Mouse (Mus musculus) T-cell, adult 2 months (primary cell): ENCODE results near the gene Sdk1.
A peak's percentile ranks its signal among the peaks of the same experiment; 100 is the strongest.

Experiments
- DNase-seq: peaks from one replicate; pipeline ENCODE4 v3.0.0; 2022; ENCODE audit warnings: low spot score

The Sdk1 gene

DNA sequence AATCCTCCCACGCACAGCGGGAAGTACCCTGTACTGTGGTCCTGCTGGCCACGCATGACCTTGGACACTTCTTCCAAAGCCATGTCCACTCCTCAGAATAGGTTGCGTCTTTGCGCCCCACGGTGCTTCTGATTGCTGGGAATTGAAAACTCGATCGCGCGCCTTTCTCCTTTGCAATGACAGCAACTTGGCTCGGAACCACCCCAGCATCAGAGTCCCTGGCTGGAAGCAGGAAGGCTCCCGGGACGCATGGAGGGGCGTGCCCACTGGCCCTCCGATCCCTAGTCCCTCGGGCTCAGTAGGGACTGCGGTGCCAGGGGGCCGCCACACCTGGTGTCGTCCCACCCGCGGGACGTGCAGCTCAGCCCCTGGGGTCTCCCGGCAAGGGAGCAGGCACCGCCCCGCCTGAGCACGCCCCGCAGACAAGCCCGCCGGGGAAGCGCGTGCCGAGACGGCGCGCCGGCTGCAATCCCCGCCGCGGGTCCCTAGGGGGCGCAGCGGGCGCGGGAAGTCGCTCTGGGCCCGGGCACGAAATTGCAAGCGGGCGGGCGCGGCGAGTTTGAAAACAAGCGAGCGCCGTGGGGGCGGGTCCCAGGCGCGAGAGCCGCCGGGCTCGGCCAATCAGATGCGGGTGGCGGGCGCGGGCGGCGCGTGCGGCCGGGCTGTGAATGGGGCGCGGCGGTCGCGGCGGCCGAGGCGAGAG is at the start of gene Sdk1:
TSS of gene Sdk1 (plus strand) at position 650 of the 703 bp plus-strand sequence.
- peak; percentile 87 for DNase-seq

DNA sequence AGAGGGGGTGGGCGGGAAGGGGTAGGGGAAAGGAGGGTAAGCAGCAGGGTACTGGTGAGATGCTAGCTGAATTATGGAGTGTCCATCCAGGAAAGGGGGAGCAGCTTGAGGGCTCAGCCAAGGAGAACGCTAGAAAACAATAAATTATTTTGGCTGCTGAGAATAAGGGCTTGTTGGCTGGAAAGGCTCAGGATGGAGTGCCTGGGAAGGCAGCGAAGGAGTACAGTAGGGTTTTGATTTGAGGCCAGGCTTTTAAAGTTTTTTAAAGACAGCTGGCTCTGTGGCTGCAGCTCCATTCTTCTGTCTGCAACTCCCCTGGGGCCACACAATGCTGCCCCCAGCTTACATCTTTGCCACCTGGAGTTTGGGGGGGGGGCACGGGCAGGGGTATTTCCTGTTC is 44.0 kb upstream of the Sdk1 start:
- DNase-seq = no peak

DNA sequence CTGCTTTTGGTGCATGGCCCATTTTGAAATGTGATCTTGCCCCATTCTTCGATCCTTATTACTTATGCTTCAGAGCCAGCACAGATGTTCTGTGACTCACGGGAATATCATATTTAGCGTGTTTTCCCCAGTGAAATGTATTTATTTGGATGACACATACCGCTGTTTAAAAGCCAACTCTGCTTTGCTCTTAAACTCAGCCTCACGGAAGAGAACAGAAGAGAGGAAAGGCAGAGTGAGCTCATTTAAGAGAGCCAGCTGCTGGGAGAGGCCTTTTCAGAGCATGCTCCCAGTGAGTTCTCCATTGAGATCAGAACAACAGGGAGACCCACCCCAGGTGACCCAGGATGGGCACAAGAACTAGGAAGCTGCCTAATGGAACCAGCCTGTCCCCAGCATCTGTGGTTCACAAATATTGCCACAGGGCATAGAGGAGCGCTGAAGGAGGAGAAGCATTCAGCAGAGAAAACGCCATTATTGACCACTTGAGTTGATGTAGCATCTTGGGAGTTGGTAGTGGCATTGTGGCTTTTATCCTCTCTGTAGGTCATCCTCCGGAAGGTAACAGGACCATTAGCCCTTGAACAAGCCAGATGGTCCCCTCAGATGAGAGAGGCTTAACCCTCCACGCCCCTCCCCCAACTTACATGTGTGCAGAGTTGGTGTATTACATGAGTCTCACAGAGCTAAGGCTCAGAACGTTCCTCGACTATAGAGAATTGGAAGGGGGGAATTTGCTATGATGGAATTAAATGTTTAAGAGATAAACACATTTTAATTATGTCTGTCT is 38.8 kb upstream of the Sdk1 start:
- DNase-seq = no peak

DNA sequence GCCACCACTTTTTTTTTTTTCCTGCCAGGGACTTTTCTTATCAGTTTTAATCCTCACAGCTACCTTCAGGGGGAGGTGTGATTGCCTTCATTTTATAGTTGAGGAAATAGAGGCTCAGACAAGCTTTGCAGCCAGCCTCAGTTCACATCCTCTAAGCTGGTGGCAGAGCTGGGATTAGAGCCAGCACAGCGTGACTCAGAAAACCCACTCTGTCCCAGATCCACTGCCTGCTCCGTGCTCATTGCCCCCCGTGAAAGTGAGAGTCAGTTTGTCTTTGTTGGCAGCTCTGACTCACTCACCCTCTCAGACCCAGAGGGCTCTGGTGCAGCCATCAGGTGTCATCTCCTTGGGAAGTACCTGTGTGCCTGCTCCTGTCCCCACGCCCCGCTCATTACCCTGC is 34.2 kb upstream of the Sdk1 start:
- no peak for DNase-seq

DNA sequence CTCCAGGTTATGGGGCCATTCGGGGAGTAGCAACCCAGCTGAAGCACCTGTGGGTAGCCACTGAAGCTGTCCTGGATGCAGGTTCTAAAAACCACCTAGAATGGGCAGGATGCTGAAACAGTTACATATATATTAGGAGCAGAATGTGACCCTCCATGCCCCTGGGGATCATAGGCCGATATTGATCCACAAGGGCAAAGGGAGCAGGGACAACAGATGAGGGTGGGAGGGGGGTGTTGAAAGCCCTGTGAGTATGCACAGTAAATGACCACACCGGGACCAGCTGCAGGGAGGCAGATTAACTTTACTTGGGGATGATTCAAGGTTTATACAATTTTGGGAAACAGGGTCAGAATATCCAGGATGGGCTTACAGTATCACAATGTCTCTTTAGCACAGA is 16.0 kb upstream of the Sdk1 start:
- no peak for DNase-seq

DNA sequence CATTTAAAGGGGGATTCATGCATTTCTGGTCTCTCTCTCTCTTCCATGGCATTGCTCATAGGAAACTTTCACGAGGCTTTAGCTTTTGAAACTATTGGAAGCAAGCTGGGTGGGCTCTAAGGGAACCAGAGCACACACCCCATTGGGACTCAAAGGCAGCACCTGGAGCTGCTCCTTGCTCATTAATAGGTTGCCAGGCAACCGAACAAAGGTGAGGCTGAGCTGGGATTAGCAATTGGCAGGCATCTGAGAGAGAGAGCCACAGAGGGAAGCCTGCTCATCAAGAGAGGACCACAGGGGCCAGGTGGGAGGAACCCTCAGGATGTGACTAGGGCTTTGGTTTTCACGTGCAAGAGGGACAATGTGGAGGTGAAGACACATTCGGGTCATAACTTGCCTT is 7.0 kb upstream of the Sdk1 start:
- DNase-seq = no peak

DNA sequence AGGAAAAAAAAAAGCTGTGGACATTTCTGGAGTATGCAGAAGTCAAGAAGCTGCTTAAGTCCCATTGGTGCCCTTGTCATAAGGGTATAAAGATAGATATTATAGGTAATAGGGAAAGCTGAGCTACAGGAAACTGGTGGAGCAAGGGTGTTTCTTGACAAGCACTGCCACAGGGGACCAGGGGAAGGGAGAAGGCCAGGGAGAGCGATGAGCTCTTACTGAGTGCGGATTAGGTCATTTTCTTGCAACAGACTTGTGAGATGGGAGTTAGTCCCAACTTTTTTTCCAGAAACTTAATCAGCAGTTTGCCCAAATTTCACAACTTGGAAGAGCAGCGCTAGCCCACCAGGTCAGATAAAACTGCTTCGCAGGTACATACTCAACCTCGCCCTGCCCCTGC is 1.9 kb upstream of the Sdk1 start:
- DNase-seq = no peak

DNA sequence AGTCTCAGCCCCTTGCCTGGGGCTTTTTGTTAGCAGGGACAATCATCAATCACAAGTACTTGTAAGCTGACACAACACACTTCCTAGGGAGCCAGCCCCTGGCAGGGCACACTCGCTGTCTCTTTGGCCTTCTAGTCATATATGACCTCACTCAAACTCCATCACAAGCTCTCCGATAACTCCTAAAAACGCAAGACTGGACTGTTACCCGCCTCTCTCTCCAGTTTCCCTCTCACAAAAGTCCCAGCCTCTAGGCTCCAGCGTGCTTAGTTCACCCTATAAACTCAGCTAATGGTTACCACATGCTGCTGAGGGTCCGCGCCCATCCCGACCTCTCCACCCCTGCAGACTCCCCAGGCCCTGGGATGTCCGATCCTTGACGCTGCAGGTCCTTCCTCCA is 849 bp upstream of the Sdk1 start:
- no peak for DNase-seq

DNA sequence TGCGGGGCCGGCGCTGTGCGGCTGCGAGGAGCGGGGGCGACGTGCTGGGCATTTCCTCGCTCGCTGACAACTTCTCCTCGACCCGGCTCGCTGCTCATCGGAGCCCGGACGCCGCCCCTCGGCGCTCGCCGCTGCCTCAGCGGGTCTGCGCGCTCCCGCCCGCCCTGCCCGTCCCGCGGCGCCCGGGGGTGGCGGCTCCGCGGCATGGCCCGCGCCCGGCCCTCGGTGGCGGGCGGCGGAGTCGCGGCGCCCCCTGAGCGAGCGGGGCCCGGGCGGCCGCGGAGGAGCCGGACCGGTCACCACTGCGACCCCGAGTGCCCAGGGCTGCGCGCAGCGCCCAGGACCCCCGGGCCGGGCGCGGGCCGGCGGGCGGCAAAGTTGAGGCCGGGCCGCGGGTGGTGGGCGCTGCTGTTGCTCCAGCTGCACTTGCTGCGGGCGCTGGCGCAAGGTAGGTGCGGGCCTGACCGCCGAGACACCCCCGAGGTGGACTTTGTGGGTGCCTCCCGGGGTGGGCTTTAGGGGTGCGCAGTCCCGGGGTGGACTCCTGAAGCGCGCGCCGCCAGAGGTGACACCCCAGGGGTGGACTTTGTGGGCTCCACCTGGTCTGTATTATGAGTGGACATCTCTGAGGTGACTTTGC is 475 bp downstream of the Sdk1 start:
- DNase-seq = no peak

DNA sequence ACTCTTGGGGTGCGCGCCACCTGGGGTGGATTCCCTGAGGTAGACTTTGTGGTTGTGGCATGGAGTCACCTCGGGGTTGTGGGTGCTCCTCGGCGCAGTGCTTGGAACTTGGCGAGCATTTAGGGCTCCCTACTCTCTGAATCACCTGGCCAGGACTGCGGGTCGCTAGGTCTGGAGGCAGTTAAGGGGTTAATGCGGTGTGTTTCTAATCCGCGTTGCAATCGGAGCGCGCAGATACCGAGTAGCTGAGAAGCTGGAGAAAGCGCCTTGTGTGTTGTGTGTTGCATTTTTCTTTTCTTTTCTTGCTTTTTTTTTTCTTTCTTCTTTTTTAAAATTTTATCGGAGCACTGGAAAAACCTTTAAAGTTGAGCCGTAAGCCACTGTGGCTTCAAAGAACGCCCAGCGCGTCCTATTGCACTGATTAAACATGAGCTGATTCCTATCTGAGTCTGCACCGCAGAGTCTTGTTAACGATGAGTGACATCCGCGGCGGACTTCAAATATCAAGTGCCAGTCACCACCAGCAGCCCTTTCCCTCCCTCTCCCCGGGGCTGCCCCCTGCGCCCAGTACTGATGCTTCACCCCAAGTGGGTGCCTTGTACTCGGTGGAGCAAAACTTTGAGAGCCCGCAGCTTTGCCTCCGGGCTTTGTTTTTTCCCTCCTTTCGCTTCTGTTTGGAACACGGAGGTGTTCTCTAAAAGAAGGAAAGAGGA is 2.1 kb downstream of the Sdk1 start:
- peak; percentile 16 for DNase-seq

DNA sequence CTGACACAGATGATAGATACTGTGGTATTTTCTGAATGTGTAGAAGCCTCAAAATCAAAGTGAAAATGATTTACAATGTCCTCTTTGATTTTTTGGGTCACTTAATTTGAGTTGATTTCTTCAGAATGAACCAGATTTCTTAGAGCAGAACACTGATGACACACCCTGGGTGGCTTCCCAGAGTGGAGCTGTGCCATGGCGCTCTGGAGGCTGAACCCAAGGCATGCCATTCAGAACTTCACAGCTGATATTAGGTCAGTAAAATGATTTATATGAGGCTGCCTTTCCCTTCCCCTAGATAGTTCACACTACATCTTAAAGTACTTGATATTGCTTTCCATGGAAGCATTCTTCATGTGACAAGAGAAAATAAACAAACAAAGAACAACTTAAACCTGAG is 23.0 kb downstream of the Sdk1 start:
- DNase-seq = no peak

DNA sequence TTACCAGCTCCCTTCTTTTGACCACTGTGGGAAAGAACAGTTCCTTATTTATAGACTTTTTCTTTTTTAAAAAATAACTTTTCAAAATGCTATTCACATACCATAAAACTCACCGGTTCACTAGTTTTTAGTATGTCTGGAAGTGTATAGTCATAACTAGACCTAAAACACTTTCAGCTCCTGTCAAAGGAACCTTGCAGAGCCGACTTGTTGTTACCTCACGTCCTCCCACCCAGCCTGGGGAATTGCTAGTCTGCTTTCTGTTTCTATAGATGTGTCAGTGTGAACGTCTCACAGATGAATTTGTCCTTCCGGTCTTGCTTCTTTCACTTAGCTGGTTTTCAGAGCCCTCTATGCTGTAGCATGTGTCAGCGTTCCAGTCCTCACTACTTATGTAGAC is 35.8 kb downstream of the Sdk1 start:
- DNase-seq = no peak

DNA sequence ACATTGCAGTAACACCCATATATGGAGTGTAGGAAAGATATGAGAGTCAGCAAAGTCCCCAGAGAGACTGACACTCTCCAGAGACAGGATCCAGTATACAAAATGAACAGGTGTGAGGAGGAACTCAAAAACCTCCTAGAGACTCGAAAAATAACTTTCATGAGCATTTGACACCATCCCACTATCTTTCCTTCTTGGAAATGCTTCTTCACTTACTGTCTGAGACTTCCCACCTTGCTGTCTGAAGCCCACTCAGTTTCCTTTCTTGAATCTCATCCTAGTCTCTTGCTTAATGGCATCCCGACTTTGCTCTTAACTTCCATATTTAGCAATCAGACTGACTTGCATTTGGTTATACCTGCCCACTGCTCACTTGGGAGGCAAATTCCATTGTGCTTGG is 40.5 kb downstream of the Sdk1 start:
- no peak for DNase-seq

DNA sequence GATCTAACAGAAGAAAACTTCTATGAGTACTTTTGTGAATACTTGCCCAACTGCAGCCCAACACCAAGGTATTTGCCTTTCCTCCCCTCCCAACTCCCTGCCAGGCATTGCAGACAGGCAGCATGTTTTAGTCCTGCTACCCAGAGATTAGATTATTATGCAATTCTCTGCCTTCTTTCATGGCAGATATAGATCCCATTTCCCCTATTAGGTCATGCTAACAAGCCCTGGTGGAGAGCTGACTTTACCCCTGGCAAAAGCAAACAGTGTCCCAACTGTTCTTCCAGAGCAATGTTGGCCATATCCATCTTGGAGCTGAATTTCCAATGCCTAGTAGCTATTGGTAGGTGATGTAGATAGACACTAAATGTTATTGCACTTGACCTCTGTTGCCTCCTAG is 48.3 kb downstream of the Sdk1 start:
- DNase-seq = no peak

DNA sequence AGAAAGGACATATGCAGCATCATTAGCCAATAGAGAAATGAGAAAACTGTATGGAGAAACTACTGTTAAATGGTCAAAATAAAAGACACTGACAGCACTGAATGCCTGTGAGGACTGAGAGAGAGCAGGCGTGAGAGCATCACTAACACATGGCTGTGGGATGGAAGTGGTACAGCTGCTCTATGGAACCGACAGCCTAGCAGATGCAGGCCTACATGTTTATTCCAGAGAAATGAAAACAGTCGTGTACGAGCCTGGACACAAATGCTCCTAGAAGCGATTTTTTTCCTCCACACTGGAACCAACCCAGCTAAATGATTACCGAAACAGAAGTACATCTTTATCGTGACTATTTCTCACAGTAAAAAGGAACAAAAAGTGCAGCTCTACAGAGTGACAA is 54.0 kb downstream of the Sdk1 start:
- no peak for DNase-seq

DNA sequence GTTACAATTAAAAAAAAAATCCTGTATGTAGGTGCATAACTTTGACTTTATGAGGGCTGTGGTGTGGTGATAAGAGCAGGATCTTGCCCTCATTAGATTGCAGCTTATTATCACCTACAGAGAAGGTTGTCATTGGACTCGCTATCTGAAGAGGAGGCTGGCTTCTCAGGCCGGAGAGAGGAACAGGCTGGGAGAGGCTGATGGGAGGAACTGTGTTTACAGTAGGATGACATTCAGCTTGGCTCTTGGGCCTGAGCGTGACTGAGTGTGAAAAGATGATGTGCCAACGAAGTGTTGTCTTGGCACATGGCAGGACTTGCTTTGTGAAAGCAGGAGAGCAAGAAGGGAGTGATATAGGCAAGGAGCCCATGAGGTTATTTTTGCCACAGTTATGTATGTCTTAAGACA is 61.0 kb downstream of the Sdk1 start:
- no peak for DNase-seq

DNA sequence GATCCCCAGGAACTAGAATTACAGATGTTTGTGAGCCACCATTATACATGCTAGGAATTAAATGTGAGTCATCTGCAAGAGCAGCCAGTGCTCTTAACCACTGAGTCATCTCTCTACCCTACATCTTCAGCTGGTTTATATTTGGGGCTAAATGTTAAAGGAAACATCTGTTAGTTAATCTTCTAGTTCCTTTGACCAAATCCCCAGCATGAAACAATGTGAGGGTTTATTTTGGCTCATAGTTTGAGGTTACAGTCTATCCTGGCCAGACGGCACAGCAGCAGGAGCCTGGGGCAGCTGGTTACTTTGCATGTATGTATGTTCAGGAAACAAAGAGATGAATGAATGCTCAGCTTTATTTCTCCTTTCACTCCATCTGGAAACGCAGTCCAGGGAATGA is 62.5 kb downstream of the Sdk1 start:
- no peak for DNase-seq

DNA sequence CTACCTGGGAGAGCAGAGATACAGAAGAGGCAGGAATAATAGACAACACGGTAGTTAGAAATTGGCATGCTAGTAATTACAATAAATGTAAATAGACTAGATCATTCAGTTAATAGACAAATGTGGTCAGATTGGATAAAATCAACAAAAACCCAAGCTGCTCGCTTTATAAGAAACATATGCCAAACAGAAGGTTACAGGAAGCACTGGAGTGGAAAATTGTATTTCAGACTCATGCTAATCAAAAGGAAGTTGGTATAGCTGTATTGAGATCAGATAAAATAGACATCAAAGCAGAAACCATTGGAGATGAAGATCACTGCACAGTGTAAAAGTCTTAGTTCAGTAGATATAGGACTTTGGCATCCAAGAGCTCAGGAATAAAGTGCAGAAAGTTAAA is 63.4 kb downstream of the Sdk1 start:
- no peak for DNase-seq

DNA sequence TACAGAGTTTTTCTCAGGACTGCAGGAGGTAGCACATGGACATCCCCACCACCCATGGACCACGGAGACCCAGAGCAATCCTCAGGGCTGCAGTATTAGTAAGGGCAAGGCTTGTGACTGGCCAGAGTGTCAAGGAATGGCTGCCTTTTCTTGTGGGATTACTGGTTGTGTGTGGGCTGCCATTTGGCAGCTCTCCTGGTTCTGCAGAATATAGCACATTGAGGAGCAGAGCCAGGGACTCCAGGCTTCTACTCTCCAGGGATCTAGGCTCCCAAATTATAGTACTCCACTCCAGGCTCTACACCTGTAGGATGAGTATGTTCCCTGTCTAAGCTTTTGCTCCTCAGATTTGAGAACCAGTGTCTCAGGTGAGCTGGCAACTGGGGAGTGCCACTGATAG is 69.4 kb downstream of the Sdk1 start:
- DNase-seq = no peak

DNA sequence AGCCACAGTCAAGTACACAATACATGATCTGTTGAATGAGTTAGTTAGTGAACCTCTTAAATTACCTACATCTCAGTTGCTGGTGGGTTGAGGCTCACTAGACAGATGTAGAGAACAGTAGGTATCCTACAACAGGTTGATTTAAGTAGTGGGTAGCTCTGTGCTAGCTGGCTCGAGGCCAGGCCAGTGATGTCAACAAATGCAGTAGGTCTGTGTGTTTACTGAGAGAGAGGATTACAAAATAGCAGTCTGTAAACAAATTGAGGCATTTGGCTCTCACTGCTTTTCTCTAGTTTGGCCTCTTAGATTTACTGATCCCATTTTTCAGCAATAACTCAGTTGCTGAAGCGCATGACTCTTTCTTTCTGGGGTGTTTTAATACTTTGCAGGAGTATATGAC is 70.5 kb downstream of the Sdk1 start:
- DNase-seq = no peak

DNA sequence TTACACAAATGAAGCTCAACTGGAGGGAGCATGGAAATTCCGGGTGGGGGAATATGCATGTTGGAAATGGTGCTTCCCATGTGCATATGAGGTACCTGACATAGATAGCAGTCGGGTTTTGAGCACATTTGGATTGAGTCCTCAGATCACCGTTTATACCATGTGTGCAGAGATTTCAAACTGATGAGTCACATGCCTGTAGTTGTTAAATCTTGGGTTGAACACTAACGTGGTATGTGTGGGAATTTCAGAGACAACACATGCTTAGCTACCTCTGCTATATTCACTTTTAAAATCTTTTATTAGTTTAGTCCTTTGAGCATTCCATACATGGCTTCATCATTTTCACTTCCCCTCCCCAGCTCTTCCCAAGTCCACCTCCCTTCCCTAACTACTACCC is 71.0 kb downstream of the Sdk1 start:
- no peak for DNase-seq

DNA sequence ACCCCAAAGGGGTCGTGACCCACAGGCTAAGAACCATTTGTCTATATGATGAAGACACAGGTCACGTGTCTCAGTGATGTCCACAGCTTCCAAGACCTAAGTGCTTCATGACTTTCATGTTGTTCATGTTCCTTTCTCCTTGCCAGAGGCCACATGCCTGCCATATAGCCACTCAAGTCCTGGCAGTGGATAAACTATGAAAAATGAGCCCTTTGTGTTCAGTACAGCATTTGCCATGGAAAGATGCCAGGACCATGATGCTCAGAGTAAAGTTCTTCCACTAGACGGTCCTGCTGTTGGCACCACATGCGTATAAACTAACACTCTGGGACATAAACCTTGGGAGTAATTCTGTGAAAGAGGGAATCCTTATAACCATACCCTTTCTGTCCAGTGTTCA is 75.8 kb downstream of the Sdk1 start:
- DNase-seq = no peak

DNA sequence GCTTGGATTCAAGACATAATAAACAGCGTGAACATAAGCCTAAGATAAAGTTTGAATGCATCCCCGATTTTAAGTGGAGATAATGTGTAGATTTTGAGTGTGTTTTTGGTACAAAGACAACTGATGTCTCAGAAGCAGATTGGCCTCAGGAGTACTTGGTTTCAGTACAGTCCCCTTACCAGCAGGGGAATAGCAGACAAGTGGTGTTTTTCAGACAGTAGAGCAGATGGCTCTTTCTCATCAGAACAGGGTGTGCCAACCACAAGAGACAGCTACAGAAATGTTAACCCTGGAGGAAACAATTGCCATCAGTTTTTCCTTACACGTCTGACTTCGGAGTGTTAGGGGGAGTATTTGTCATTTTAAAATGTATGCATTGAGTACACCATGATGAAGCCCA is 83.6 kb downstream of the Sdk1 start:
- DNase-seq = no peak
